Mouse (Mus musculus) spleen, adult 18-20 months (tissue): ENCODE data around the gene Mdc1.
A peak's percentile ranks its signal among the peaks of the same experiment; 100 is the strongest.

Source experiments
- DNase-seq, 2 experiments: peaks; one replicate each; pipeline ENCODE4 v3.0.0; 2022; ENCODE audit warnings: mixed read lengths in 2 of 2

The Mdc1 gene

GRCm38 (mm10) chr17:35859371-35859770 is 18.1 kb downstream of the Mdc1 start:
- no peak for DNase-seq

- DNase-seq = no peak
Measured at GRCm38 (mm10) chr17:35859835-35860234, 18.5 kb downstream of the Mdc1 start.

GRCm38 (mm10) chr17:35860831-35861197 is 19.5 kb downstream of the Mdc1 start:
- no peak for DNase-seq

GRCm38 (mm10) chr17:35861198-35861857 is 20.0 kb downstream of the Mdc1 start, which contains the start of gene Nrm:
TSS of gene Nrm (plus strand) at chr17:35861318.
- peak; percentile 75 to 83 for DNase-seq

GRCm38 (mm10) chr17:35864832-35865353 is 23.6 kb downstream of the Mdc1 start:
- DNase-seq = no peak

GRCm38 (mm10) chr17:35865481-35866280 is 24.4 kb downstream of the Mdc1 start, which contains the start of gene Ppp1r18:
TSS of gene Ppp1r18 (plus strand) at chr17:35865593.
- peak; percentile 68 to 70 for DNase-seq

- peak; percentile 72 to 81 for DNase-seq
Measured at GRCm38 (mm10) chr17:35866281-35866831, 25.0 kb downstream of the Mdc1 start.

- DNase-seq = peak; percentile 50 to 77
Measured at GRCm38 (mm10) chr17:35866911-35867890, 25.9 kb downstream of the Mdc1 start.

GRCm38 (mm10) chr17:35868165-35868820 is 27.0 kb downstream of the Mdc1 start:
- DNase-seq = peak; percentile 59 to 70

- DNase-seq = no peak
Measured at GRCm38 (mm10) chr17:35868961-35869345, 27.6 kb downstream of the Mdc1 start.

GRCm38 (mm10) chr17:35869346-35870067 is 28.2 kb downstream of the Mdc1 start:
- DNase-seq = peak in 1 of 2 experiments; percentile 38

GRCm38 (mm10) chr17:35870151-35870883 is 29.0 kb downstream of the Mdc1 start:
- DNase-seq = peak; percentile 76 to 82

- DNase-seq = peak in 1 of 2 experiments; percentile 46
Measured at GRCm38 (mm10) chr17:35870884-35871696, 29.8 kb downstream of the Mdc1 start.

- DNase-seq = peak; percentile 74 to 85
Measured at GRCm38 (mm10) chr17:35873774-35874519, 32.6 kb downstream of the Mdc1 start.

GRCm38 (mm10) chr17:35874721-35875120 is 33.4 kb downstream of the Mdc1 start:
- no peak for DNase-seq

- DNase-seq = peak; percentile 86 to 94
Measured at GRCm38 (mm10) chr17:35879245-35880057, 38.1 kb downstream of the Mdc1 start, which contains the start of gene Dhx16. TSS of gene Dhx16 (plus strand) at chr17:35879819.

- DNase-seq = no peak
Measured at GRCm38 (mm10) chr17:35882924-35883323, 41.6 kb downstream of the Mdc1 start.
